Mouse (Mus musculus) forelimb bud, embryonic 11.5 days (tissue): ENCODE measurements around the gene Rpl35a.
"Not testable (repeated sequence)": the region's sequence is repeated elsewhere in the genome, so short reads cannot be mapped to it uniquely, and the experiment has no call there.

Experiments
- DNase-seq: peaks from one replicate; pipeline ENCODE4 v3.0.0-alpha.2; 2012; ENCODE audit warnings: low read depth, low spot score

The Rpl35a gene

GRCm38 (mm10) chr16:33056095-33056785, at the start of gene Rpl35a, which contains the start of gene Iqcg:
TSS of gene Rpl35a (plus strand) at chr16:33056453.
TSS of gene Iqcg (minus strand) at chr16:33056218.
- peak; percentile 92 for DNase-seq

GRCm38 (mm10) chr16:33006888-33007287, 49.4 kb upstream of the Rpl35a start:
- DNase-seq, result no peak

- no peak for DNase-seq
Measured at GRCm38 (mm10) chr16:33007436-33007835, 48.8 kb upstream of the Rpl35a start.

GRCm38 (mm10) chr16:33010166-33010565, 46.1 kb upstream of the Rpl35a start:
- DNase-seq, result no peak

GRCm38 (mm10) chr16:33013801-33014200, 42.5 kb upstream of the Rpl35a start:
- no peak for DNase-seq

- no peak for DNase-seq
Measured at GRCm38 (mm10) chr16:33014921-33015320, 41.3 kb upstream of the Rpl35a start.

- no peak for DNase-seq
Measured at GRCm38 (mm10) chr16:33015396-33015907, 40.8 kb upstream of the Rpl35a start.

GRCm38 (mm10) chr16:33015986-33016385, 40.3 kb upstream of the Rpl35a start:
- no peak for DNase-seq

- DNase-seq, result no peak
Measured at GRCm38 (mm10) chr16:33017677-33018349, 38.4 kb upstream of the Rpl35a start.

GRCm38 (mm10) chr16:33019117-33019770, 37.0 kb upstream of the Rpl35a start:
- DNase-seq, result no peak

- DNase-seq, result no peak
Measured at GRCm38 (mm10) chr16:33021381-33021780, 34.9 kb upstream of the Rpl35a start.

- peak; percentile 83 for DNase-seq
Measured at GRCm38 (mm10) chr16:33023750-33024149, 32.5 kb upstream of the Rpl35a start.

GRCm38 (mm10) chr16:33024456-33025104, 31.7 kb upstream of the Rpl35a start:
- no peak for DNase-seq

- DNase-seq, result no peak
Measured at GRCm38 (mm10) chr16:33026357-33026756, 29.9 kb upstream of the Rpl35a start.

- DNase-seq, result no peak
Measured at GRCm38 (mm10) chr16:33036006-33036405, 20.2 kb upstream of the Rpl35a start.

GRCm38 (mm10) chr16:33042682-33043081, 13.6 kb upstream of the Rpl35a start:
- no peak for DNase-seq

- no peak for DNase-seq
Measured at GRCm38 (mm10) chr16:33043268-33043667, 13.0 kb upstream of the Rpl35a start.

- no peak for DNase-seq
Measured at GRCm38 (mm10) chr16:33048004-33048403, 8.2 kb upstream of the Rpl35a start.

GRCm38 (mm10) chr16:33048686-33049085, 7.6 kb upstream of the Rpl35a start:
- DNase-seq, result no peak

GRCm38 (mm10) chr16:33049809-33050208, 6.4 kb upstream of the Rpl35a start:
- no peak for DNase-seq

- no peak for DNase-seq
Measured at GRCm38 (mm10) chr16:33053141-33053540, 3.1 kb upstream of the Rpl35a start.

GRCm38 (mm10) chr16:33054927-33055326, 1.3 kb upstream of the Rpl35a start:
- not testable (repeated sequence) for DNase-seq
